Mouse (Mus musculus) kidney, adult 18-20 months (tissue): ENCODE measurements around the gene Gm20388.

ENCODE experiments used
- DNase-seq: peaks from one replicate; pipeline ENCODE4 v3.0.0; 2021

Gm20388 gene

DNA sequence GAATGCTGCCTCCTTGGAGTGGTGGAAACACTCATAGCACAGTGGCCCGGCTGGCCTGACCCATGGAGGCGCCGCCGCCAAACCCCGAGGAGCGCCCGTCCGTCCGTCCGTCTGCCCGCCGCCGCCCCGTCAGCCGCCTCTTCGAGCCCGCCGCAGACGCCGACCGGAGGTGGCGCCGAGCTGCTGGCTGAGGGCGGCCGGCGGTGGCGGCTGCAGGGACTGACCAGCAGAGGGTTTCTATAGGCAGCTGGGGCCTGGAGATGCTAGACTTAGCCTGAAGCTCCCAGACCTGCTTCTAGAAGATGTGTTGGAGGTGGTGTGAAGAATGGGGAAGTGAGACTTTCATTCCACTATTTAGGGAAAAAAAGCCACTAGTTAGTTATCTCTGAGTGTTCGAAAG, 2063.3 kb downstream of the Gm20388 start:
- DNase-seq, result no peak

DNA sequence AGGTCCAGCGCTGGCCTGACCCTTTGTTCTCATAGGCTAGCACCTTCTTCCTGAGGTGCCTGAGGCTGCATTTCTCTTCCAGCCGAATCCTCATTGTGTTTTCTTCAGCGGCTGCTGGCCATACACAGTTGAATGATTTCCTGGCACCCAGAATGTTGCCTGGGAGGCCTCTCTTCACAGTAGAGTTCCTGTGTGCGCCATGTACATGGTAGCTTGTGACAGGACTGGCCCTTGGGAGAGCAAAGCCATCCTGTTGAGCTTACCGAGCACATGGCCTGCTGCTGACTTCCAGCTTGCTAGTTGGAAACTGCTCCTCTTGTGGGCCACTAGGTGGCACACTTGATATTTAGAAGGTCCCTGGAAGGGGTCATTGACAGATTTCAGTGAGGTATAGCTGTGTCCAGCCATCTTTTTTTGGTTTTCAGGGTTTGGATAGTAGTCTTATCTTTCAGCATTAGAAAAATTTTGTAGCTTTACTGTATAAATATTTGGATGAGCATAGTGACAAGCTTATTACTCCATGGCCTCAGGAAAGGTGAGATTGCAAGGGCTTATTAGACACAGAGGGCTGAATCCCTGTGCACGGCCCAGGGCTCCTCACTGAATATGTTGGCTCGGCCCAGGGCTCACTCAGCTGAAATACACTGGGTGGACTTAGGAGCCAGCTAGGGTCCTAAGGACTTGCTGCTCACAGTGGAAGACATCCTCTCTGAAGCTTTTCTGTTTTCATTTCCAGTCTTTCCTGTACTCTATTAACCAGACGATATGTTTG, 2067.4 kb downstream of the Gm20388 start:
- peak; percentile 62 for DNase-seq

DNA sequence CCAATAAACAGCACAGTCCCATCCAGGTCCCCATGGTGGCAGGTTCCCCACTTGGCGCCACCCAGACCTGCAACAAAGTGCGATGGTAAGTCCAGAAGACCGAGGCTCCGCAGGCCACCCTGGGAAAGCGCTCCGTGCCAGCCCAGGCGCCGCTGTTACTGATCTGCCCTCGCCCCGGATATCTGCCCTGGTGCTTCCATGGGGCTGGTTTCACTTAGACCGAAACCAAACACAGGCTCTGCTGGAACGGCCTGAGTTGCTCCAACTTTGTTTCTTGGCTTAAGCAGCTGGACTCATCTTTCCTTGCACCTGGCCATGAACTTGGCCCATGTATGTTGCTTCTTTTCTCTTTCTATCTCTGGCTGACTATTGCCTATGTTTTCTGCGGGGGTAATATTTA, 2068.0 kb downstream of the Gm20388 start:
- DNase-seq, result no peak

DNA sequence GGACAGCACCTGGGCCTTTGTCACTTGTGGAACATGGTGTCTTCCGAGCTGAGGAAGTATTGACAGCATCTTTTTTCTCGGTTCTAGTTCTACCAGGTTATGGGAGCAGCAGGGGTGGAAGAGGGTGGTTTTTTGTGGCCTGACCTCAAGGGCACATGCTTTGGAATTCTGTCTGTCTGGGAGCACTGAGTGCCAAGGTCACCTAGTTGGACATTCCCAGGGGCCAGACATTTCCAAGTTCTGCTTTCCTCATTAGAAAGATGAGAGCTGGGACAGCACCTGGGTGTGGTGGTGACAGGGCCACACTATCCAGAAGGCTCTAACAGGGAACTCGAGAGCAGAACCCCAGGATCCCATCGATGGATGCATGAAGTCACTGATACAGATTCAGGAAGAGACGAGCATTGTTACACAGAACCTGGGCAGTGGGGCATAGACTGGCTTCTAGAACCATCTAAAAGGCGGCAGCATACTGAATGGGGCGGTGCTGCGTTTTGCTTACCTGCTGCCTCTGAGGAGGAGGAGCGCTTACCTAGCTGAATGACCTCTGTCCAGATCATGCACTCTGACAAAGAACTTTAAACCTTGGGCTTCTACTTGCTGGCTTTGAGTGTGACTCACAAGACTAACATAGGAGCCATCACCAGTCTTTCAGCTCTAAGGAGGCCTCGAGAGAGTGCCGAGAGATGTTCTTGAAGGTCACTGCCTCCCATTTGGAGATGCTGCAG, 2070.3 kb downstream of the Gm20388 start:
- DNase-seq, result no peak

DNA sequence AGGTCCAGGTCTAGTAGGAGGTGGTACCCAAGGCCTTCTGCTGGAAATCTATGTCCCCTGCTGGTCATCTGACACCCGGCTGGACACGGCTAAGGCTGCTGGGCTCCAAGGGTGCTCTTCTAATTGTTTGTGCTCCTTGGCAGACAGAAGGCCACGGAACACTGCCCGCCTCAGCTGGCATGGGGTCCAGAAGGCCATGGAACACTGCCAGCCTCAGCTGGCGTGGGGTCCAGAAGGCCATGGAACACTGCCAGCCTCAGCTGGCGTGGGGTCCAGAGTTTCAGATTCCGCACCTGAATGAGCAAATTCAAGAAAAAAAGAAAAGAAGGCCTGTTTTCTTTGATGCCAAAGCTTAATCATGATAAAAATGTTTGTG, 2070.9 kb downstream of the Gm20388 start:
- peak; percentile 83 for DNase-seq

DNA sequence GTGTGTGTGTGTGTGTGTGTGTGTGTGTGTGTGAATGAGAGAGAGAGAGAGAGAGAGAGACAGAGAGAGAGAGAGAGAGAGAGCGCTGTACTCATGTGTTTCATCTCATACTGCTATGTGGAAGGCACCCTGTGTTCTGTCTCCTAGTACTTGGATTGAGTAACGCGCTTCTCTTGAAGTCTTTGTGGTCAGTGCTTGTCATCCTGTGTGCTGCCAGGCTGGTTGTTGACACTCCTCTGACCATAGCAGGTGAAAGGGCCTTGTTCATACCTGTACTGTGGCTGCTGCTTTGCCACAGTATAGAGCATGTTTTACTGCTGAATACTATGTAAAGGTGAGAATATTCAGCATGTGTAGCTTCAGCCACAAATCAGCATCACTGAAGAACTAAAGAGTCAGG, 2075.0 kb downstream of the Gm20388 start:
- DNase-seq, result no peak

DNA sequence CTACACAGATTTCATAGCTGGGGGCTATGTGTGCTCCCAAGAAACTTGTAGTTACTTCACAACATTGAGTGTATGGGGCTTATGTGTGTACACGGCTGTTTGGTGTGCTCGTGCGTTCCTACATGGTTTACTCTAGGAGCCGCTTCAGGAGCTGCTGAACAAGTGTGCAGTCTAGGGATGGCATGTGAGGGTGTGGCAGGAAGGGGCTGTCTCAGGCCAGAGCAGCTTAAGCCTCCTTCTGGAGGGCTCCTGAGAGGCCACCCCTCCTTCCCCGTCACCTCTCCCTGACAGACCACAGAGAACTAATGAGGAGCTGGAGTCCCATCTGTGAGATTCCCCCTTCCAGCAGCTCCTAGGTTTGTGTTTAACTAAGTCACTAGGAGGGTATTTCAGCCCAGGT, 2077.3 kb downstream of the Gm20388 start:
- no peak for DNase-seq

DNA sequence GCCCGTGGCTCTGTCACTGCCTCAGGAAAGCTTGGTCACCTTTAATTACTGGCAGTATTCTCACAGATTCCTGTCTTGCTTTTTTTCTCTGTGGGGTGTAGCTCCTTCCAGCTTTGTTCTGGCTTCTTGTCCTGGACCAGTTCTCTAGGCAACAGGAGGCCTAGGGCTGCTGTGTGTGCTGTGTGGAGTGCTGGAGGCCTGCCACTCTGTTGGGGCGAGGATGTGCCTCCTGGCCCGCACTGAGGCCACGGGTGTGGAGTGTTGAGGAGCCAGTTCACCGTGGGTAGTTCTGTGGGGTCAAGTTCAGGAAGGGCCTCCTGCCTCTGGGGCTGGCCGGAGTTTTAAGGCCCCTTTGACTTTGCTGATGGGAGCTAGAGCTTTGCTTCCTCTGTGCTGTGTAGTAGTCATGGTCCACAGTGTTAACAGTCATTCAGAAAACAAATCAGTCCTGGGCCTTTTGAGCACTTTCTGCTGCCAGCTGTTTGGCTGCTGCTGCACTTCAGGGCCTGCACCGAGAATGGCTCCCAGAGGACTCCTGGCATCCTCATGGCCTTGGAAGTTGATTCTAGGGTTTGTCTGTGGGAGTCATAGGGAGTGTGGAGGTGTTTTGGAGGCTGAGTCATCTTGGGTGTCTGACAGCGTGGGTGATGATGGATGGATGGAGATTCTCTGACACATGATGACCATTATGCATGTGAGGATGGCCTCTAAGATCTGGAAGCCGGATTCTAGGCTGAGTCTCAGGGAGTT, 2080.0 kb downstream of the Gm20388 start:
- DNase-seq, result no peak

DNA sequence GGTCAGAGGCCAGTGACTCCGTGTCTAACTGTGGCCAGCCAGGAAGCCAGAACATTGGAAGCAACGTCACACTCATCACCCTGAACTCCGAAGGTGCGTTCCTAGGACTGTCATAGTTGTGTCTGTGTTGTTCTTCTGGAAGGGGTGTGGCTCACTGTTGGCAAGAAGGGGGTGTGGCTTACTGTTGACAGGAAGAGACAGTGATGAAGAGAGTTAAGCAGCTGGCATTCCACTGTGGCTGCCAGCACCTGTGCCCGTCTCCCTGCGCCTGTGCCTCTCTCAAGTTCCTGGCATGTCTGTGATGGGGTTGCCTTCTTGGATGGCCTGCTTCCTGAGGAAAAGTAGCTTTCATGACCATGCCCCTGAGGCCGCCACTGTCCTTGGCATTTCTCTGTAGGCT, 2081.0 kb downstream of the Gm20388 start:
- DNase-seq, result no peak

DNA sequence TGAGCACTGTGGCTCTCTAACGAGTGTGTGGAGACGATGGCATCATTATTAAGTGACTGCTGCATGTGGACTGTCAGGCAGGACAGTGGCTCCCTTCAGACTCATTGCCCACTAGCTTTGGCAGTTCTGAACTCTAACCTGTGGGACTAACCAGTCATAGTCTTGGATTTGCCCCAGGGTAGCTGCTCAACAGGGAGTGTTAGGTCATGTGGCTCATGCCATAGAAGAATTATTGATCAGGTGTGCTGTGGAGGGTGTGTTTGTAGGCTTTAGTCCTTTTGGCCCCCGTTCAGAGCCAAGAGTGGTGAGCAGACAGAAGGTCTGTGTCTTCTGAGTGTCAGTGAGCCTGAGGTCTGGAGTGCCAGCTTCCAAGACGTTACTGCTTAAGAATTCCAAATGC, 2082.3 kb downstream of the Gm20388 start:
- no peak for DNase-seq

DNA sequence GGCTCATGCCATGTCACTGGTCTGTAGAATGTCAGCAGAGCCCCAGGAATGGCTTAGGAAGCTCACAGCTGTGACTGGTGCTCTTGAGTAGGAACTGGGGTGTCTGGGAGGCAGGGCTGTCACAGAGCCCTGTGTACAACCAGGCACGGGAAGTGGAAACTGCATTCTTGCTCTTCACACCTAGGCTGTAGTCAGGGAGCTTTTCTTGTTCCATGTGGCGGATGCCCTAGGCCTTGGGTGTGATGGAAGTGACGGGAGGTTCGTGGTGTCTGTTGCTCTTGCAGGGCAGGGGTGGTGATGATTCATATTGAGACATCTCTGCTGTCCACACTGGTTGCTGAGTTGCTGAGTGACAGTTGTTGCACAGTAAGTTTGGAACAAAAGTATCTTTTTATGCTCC, 2084.5 kb downstream of the Gm20388 start:
- DNase-seq, result no peak

DNA sequence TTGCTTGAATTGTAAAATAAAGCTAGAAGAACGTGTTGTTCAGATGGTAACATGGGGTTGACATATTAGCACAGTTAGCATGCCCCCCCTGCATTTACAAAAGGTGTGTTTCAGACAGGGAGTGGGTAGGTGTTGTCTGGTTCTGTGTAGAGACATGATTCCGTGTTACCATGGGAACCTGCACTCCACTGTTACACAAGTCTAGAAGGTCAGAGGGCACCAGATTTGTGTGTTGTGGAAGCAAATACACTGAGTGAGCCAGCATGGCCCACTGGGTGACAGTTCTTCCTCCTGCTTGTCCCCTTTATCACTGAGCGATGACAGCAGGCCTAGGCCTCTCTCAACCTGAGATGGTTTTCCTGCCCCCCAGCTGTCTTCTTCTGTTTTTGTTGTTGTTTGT, 2085.3 kb downstream of the Gm20388 start:
- no peak for DNase-seq

DNA sequence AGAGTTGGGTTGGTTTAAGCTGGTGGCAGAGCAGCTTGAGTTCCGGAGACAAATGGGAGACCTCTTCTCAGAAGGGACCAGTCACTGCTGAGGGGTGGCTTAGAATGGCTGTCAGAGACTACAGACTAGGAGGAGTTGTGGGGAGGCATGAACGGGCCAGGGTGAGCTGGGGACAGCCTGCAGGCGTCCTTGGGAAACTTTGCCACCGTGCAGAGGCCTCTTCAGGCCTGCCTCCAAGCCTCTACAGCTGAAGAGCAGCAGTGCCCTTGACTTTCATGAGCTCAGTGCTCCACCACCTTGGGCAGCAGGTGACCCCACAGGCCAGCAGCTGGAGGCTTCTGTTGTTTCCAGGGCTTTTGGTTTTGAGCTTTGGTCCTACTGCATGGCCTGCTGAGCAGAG, 2088.0 kb downstream of the Gm20388 start:
- no peak for DNase-seq

DNA sequence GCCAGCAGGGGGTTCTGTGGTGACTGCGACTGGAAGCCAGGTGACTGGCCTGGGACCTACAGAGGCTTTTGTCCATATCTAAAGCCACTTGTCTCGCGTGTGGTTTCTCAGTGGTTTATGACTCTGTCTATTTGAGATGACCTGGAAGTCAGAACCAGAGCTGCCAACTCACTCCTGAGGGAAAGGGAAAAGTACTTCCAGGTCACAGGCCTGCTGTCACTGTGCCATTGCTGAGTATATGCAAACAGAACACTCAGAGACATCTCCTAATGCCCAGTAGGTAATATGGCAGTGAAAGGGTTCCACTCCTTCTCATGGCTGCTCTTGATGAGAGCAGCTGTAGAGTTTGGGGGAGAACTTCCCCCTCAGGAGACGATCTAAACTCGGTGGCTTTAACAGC, 2088.6 kb downstream of the Gm20388 start:
- no peak for DNase-seq

DNA sequence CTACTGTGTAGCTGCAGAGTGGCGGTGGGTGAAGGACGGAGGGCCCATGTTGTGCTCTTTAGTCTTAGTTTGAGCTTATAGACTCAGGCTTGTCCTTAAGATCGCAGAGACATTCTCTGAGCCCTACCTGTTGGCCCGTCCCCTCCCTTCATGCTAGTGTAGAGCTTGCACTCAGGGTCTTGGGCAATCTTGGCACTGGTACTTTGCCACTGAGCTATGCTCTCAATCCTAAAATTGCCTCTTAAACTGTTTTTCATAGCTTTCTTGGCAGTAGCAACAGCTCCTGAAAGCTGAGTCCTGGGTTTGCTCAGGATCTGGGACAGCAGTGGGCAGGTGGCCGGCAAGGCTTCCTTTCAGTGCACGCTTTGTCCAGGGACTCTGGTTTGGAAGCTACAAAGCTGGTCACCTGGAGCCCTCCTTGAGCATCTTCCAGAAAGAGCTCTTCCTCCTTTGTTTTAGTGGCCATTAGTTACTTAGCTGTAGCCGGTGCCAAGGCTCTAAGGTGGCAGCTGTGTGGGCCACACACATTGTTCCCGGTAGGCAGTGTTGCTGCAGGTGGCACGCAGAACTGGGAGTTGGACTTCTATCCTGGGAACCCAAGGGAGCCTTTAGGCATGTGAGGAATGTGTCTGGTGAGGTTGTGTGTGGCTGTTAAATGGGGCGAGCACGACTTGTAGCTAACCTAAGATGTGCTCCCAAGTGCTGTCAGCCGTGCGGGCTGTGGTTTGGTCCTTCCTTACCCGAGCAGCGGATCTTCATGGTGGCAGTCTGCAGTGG, 2090.9 kb downstream of the Gm20388 start:
- DNase-seq, result no peak

DNA sequence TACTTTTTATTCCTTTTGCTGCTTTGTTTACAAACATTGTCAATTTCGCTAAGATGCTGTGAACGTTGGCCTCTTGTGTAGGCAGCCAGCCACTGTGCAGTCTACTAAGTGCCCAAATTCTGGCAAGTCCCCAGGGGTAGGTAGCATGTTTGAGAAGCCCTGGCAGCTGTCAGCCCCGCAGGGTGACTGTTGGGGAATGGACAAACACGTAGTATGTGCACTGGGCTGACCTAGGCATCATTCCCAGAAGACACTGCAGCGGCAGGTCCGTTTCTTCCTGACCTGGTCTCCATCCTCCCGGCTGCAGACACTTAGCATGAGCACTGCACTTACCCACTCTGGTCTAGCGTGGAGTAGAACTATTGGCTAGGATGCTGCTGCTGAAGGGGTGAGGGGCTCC, 2093.0 kb downstream of the Gm20388 start:
- DNase-seq, result no peak

DNA sequence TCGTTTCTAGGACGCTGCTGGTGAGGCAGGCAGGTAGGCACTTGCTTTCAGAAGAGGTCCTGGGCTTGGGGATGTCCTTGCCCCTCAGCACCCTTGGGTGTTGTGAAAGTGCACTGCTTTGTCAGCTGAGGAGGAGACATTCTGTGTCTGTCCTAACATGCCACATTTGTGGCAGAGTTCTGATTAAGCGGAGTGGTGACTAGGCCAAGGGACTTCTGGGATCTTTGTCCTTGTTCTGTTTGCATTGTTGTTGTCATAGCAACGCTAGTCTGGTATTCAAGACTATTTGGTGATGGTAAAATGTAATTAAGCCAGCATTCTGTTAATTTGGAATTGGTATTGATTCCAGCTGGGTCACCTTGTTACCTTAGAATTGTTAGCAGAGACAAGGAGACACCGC, 2093.5 kb downstream of the Gm20388 start:
- no peak for DNase-seq

DNA sequence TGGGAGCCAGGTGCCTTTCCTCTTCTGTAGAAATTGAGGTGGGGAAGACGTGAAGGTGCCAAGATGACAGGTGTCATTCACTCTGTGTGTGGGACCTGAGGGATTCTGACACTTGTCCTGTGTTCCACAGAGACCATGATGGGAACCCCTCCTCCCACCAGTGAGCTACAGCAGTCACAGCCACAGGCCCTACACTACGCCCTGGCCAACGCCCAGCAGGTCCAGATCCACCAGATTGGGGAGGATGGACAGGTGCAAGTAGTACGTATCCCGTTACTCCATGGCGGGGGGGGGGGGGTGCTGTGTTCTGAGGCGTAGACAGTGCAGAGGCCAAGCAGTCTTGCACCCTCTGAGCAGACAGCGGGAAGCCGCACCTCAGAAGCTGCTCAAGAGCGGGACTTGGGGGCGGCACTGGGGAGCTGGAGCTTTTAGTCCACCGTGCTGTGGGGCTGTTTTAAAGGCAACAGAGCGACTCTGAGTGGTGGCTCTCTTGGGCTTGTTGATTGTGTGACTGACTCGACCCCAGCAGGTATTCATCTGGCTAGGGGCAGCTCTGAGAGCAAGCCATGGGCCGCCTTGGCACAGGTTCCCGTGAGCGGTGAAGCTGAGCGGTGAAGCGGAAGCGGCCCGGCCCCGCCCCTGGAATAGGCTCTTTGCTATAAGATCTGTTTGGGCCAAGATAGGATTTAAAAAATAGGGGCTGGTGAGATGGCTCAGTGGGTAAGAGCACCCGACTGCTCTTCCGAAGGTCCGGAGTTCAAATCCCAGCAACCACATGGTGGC, 2095.0 kb downstream of the Gm20388 start:
- no peak for DNase-seq

DNA sequence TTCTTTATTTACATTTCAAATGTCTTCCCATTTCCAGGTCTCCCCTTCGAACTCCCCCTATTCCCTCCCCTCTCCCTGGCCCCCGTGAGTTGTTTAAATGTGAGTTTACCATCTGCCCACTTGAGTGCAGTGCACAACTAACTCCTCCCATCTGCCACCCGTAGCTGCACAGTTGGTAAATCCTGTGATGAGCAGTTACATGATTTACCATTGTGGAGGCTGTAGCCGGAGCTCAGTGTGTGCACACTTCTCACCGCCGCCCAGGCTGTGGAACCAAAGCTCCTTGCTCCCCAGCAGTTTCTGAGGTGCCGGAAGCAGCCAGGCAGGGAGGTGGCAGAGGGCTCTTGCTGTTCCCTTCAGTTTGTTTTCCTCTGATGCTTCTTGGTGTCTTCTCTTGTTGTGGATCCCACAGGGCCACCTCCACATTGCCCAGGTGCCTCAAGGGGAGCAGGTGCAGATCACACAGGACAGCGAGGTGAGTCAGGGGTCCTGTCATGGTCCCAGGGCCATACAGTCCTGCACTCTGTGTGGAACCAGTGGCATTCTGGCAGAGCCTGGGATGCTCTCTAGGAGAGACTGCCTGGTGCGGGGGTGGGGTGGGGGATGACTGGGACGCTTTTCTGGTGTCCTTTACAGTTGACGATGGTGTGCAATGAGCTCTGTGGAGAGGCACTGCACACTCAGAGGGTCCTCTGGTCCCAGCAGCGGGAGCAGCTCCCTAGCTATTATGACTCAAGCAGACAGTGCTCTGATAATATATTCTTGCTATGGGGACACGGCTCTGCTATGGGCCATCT, 2096.2 kb downstream of the Gm20388 start:
- no peak for DNase-seq

DNA sequence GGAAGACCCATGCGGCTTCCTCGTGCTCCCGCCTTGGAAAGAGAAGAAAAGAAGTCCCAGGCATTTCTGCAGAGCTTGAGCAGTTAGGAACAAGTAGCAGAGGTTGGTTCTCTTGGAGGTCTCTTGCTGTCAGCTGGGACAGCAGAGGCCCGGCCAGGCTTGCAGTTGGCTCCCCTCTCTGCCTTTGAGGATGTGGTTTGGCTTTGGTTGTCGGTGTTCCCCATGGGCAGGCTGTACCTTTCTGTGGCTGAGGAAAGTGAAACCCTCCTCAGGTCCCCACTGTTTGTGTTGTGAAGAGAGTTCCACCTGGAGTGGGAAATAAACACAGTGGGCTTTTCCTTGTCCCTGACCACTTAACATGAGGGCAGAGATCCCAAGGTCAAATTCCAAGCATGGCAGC, 2097.8 kb downstream of the Gm20388 start:
- DNase-seq, result no peak

DNA sequence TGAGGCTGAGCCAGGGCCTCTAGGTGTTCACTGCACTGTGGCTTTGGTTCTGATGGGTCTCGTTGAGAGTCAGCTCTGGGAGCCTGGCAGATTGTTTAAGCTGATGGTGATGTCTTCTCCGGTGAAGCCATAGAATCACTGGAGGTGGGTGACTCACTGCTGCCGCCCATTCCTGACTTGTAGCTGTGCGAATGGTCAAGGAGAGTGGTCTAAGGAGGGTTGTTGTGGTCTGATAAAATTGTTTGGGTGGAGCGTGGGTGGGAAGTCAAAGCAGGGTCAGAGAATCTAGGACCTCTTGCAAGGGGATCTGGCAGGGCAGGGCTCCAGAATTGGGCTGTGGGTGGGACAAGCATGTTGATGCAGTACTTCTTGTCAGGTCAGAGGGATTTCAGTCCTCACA, 2100.0 kb downstream of the Gm20388 start:
- no peak for DNase-seq
